Mouse (Mus musculus) forelimb bud, embryonic 11.5 days (tissue): ENCODE measurements at regions not wholly inside any gene's neighbourhood (a gene's known extent, or its start where the extent isn't known, plus 50 kb on each side); places are given as distances from the start of the nearest gene placed in this dataset.
A peak's percentile ranks its signal among the peaks of the same experiment; 100 is the strongest.

Experiments used
- DNase-seq: peaks from one replicate; pipeline ENCODE4 v3.0.0-alpha.2; 2012; ENCODE audit warnings: low read depth, low spot score

- no peak for DNase-seq
These were observed 202.5 kb downstream of the Arhgef10l start for GRCm38 (mm10) chr4:140463296-140463695.

- no peak for DNase-seq
These were observed 204.5 kb downstream of the Arhgef10l start for GRCm38 (mm10) chr4:140461317-140461716.

GRCm38 (mm10) chr4:140449062-140449461 is 202.5 kb upstream of the Igsf21 start:
- DNase-seq = no peak

GRCm38 (mm10) chr4:140446455-140446854 is 199.9 kb upstream of the Igsf21 start:
- no peak for DNase-seq

- no peak for DNase-seq
These were observed 199.3 kb upstream of the Igsf21 start for GRCm38 (mm10) chr4:140445931-140446330.

- DNase-seq = no peak
These were observed 196.6 kb upstream of the Igsf21 start for GRCm38 (mm10) chr4:140443221-140443620.

- DNase-seq = no peak
These were observed 195.2 kb upstream of the Igsf21 start for GRCm38 (mm10) chr4:140441805-140442204.

- DNase-seq = peak; percentile 84
These were observed 193.3 kb upstream of the Igsf21 start for GRCm38 (mm10) chr4:140439856-140440255.

GRCm38 (mm10) chr4:140436030-140436429 is 189.4 kb upstream of the Igsf21 start:
- no peak for DNase-seq

GRCm38 (mm10) chr4:140433744-140434542 is 187.4 kb upstream of the Igsf21 start:
- no peak for DNase-seq

- no peak for DNase-seq
These were observed 185.5 kb upstream of the Igsf21 start for GRCm38 (mm10) chr4:140432101-140432500.

- DNase-seq = no peak
These were observed 180.5 kb upstream of the Igsf21 start for GRCm38 (mm10) chr4:140427039-140427438.

- DNase-seq = no peak
These were observed 177.2 kb upstream of the Igsf21 start for GRCm38 (mm10) chr4:140423791-140424190.

- no peak for DNase-seq
These were observed 175.5 kb upstream of the Igsf21 start for GRCm38 (mm10) chr4:140421926-140422585.

- DNase-seq = no peak
These were observed 173.3 kb upstream of the Igsf21 start for GRCm38 (mm10) chr4:140419720-140420412.

GRCm38 (mm10) chr4:140412312-140412930 is 165.8 kb upstream of the Igsf21 start:
- no peak for DNase-seq

- no peak for DNase-seq
These were observed 161.9 kb upstream of the Igsf21 start for GRCm38 (mm10) chr4:140408446-140408845.

GRCm38 (mm10) chr4:140406913-140407312 is 160.3 kb upstream of the Igsf21 start:
- DNase-seq = no peak

- DNase-seq = peak; percentile 58
These were observed 159.7 kb upstream of the Igsf21 start for GRCm38 (mm10) chr4:140405993-140406881.

- no peak for DNase-seq
These were observed 158.8 kb upstream of the Igsf21 start for GRCm38 (mm10) chr4:140405427-140405826.

- DNase-seq = no peak
These were observed 156.5 kb upstream of the Igsf21 start for GRCm38 (mm10) chr4:140403128-140403527.
